Mouse (Mus musculus): ENCODE measurements around the gene Tcerg1l.
A peak's percentile ranks its signal among the peaks of the same experiment; 100 is the strongest.

Gene Tcerg1l

DNA sequence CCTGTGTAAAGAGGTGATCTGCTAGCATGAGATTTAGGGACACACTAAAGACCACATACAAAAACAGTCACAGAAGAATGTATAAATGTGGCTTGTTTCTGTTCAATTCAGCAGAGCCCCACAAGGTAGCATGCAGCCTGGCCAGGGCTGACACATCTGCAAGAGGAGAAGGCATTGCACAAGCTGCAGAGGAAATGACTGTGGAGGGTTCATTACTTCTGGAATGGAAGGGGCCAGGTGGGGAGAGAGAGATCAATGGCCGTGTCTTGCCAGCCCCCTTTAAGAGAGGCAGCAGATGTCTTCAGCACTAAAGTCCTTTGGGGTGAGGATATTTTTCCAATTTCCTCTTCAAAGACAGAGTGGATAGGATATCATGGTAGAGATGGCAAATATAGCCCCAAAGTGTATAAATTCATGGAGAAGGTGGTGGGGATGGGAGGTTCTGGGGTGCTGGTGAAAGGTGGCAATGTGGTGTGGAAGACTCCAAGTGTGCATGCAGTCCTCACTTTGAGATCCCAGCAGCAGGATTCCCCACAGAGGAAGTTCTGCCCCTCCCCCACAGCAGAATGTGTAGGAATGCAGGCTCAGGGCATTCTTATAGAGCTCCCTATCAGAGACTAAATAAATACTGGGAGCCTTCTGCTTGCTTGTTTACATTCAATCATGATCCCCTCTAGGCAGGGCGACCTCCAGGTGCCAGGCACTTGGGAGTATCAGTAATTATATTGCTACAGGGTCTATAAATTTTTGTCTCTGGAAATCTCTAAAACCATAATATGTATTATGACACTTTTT lies 40.7 kb downstream of the Tcerg1l start:
- no peak for DNase-seq

DNA sequence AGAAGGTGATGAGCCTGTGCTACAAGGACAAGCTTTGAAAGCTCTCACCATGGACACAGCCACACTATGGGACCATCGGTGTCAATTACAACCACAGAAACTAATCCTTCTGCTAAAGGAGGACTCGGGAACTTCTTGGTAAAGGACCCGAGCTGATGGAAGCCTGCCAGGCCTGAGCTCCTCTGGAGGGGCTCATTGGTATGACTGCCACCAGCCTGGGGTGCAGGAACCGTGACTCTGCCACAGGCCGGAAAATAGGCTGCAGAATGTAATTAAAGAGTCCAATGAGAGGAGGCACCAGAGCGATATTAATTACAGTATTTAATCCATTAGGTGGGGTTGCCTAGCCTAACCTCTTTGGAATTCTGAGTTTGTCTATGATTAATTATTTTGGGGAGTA lies 52.1 kb downstream of the Tcerg1l start:
- DNase-seq = no peak

DNA sequence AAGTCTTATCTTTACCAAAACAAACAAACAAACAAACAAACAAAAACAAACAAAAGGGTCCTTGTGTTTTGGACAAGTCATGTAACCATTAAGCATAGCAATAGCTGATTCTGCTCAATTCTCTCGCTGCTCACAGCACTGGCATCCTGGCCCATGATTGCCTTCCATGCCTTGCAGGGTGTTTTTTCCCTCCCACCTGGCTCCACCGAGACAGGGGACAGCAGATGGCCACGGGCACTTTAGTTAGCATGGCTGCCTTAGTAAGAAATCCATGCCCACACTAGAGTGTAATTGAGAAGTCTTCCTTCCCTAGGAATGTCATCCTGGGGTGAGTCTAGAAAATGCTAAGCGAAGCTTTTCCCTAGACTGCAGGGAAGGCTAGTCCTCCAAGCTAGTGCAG lies 59.1 kb downstream of the Tcerg1l start:
- DNase-seq = no peak

DNA sequence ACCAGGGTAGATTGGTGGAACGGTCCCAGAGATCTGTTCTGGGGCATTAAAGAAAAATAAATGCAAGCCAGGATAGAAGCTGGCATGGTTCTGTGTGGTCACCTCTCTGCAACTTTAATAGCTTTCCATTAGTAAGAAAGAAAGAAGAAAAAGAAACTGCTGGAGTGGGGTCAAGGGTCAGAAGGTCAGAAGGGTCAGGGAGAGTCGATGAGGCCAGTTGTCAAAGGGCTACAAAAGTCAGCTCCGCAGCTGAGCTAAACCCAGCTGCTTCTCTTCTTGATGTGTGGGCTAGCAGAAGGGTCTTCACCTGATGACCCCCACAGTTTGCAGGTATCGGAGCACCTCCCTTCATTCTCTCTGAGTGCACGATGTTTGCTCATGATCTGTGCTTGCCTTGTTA lies 59.6 kb downstream of the Tcerg1l start:
- DNase-seq = no peak

DNA sequence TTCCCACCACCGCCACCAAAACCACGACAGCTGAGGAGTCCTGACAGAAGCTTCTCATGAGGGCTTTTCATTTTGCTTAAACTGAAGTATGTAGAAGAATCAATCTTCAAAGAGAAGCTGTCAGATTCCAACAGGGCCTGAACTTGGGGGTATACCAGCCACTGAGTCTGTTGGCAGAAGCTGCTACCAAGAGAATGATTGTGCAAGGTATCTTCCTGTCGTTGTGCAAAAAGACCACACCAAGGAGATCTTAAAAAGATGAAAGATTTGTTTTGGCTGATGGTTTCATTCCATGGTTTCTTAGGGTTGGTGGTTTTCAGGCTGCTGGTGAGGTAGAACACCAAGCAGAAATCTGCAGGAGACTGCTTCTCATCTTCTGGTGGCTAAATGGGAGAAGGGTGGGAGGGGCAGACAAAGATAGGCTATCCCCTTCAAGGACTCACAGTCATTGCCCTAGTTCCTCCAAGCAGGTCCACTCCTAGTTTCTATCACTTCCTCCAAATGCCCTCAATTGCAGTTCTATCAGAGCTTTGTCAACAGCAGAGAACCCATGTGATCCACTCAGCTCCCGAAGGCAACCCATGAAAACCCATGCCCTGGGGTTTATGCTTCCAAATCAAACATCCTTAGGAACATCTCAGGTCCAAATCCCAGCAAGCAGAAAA lies 64.9 kb downstream of the Tcerg1l start:
- no peak for DNase-seq

DNA sequence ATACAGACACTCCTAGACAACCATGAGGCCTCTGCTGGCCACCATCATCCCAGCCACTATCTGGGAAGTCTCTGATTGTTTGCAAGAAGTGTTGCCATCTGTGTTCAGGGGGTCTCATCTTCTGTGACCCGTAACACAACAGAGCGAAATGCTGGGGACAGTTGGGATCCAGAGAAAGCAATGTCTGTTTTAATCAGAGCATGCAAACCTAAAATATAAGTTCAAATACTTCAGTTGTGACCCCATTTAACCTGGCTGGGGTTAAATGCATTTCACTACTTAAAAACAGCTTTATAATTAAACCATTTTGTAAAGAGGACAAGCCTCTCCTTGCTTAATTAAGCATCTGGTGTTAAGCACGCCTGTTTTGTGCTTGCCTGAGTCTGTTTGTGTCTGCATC lies 66.3 kb downstream of the Tcerg1l start:
- DNase-seq = no peak

DNA sequence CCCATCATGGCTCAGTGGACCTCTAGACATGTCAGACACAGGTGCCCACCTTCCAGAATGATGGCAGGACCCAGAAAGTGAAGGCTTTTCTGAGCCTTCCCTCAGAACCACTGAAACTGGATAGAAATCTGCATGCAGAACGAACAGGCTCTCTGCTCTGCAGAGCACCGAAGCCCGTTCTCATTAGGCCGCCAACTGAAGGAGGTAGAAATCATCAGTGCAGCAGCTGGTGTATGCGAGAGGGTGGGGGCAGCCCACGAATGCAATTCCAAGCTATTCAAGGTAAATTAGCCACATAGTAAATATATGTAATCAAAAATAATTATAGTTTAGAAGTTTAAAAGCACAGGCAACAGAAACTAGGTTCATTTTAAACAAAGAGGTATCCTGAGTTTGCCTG lies 68.9 kb downstream of the Tcerg1l start:
- DNase-seq = no peak

DNA sequence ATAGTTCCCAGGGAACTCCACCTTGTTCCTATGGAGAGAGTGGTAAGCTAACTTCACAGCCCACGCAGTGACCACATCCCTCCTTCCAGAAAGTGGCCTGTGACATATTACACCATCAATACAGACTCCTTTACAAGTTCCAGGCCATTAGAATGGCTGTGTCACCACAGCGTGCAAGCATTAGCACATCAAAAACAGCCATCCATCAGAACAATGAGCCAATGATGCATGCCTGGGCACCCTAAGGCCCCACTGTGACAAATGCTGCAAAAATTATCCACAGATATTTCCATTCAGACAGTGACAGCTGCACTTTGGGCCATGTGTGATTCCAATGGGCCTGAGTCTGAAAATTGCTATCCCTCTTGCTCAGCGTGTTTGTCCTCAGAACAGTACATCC lies 70.8 kb downstream of the Tcerg1l start:
- DNase-seq = no peak

DNA sequence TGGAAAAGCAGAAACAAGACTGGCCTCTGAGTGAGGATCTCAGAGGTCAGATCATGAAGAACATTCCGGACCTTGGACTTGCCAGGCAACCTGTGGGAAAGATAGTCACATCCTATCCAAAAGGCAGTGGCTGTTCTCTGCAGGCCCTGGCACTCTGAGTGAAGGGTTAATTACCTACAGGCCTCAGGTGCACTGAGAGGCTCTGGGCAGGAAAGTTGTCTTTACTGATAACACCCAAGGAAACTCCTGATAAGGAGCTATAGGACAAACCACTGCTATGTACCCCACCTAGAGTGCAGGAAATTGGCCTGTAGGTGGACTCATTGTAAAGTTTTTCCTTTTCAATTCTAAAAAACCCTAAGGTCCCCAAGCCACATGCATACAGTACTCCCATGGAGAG lies 83.8 kb downstream of the Tcerg1l start:
- DNase-seq = no peak

DNA sequence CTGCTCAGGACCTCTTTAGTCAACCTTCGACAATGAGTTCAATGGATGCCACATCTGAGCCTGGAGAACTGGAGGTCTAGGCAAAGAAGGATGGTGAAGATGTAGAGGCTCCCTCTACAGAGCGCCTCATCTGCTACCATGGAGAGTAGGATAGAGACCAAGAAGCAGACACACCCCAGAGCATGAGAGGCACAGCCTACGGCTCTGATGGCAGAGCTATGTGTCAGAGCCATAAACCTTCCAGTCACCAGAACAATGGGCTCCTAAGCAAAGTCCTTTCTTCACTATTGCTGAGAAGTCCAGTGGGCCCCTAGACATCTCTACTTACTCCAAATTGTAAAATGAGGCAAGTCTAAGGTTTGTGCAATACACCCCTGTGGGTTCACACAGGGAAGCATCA lies 91.4 kb downstream of the Tcerg1l start:
- DNase-seq = no peak

DNA sequence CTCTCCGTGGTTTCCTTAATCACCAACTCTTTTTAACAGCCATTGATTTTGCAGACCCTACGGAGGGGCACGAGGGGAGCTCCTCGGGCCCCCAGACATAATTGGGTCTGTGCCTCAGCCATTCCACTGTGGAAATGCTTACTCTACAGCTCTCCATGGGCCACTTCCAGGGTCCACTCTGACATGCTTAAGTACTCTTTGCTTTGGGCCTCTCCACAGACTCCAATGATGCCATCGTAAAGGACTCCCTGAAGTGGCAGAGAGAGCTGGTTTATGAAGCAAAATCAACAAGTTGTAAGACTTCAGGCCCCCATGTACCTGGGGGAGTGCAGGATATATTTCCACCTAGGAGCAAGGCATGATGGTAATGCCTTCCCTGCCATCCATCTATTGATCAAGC lies 112.7 kb downstream of the Tcerg1l start:
- DNase-seq = no peak

DNA sequence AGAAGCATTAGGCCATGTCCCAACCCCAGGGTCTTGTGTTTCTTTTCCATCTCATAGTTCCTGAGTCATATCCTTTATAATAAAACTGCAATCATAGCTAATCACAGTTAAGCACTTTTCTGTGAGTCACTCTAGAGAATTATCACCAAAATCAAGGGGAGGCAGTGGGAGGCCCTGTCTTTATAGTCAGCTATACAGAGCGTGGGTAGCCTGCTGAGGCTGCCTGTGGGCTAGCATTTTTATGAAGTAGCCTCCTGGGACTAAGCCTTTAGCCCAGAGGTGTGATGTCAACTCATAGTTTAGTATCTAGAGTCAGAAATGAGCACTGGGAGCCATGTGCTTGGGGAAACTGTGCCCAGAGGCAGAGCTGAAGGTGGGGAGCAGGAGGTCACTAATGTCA lies 122.3 kb downstream of the Tcerg1l start:
- DNase-seq = no peak

DNA sequence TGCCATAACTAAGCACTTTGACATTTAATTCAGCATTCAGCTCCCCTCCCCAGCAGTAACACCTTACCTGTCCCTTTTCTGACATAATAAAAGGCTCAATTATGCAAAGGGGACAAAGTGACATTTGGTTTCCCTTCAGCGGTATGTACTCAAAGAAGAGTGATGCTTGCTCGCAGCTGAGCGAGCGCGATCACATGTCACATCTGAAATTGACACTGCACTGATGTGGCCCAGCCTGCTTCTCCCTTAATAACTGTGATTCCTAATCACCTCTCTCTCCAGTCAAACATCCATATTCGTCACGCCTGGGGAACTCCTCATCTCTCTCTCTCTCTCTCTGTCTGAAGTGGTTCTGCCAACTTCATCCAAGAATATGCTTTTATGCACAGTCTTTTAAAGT lies 126.2 kb downstream of the Tcerg1l start:
- no peak for DNase-seq

DNA sequence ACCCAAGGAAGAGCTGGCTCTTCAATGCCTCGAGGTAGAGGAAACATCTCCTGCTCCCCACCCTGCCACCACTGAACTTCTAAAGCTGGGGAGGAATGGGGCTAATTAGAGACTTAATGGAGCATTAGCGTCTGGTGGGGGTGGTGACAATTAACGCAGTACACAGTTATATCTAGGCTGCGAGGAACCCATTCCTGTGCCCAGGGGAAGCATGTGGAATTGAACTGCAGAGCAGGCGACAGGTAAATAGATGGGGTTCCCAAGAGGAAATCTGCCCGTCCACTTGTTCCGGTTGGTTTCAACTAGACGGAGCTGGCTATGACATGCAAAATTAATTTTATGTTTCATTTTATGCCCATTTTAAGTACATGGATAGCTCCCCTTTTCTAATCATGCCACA lies 128.1 kb downstream of the Tcerg1l start:
- DNase-seq = no peak

DNA sequence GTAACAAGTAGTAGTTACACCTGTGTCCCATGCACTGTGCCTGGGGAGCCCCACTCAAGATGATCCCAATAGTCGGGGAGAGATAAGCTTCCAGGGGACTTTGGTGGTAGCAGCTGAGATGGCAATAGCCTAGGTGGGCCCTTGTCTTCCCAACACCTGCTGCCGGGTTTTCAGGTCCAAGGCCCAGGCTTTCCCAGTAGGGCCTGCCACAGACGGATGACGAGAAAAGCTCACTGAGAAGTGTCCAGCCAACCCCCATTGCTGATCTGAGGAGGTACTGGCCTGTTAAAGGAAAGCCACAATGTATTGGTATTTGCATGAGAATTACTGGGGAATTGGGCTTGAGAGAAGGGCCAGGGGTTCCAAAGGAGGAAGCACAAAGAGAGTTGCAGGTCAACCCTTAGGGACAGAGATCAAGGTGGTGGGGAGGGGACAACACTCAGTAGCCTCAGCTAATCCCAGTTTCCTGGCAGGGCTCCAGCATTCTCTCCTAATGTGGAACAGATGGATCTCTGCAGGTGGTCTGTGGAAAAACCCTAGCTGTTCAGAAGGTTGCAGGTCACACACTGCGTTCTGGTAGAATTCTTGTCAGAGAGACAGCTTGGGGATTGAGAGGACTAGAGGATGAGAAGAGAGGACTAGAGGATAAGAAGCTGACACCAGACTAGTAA lies 129.4 kb downstream of the Tcerg1l start:
- DNase-seq = peak in 1 of 2 experiments; percentile 17

DNA sequence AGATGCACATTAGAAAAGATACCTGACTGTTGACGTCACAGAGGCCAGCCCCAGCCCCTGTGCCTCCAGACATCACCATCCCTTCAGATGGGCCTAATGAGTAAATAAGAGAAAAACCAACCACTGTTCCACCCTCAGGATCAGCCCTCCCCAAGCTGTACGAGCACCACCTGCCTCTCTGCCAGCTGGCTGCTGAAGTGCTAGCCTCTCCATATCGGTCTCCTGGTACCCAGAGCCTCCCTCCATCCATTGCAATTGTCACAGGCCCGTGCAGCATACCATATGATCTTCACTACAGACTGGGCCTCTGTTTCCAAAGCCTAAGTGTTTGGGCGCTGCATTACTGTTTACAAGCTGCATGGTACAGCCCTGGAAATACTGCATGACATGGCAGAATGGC lies 148.9 kb downstream of the Tcerg1l start:
- no peak for DNase-seq

DNA sequence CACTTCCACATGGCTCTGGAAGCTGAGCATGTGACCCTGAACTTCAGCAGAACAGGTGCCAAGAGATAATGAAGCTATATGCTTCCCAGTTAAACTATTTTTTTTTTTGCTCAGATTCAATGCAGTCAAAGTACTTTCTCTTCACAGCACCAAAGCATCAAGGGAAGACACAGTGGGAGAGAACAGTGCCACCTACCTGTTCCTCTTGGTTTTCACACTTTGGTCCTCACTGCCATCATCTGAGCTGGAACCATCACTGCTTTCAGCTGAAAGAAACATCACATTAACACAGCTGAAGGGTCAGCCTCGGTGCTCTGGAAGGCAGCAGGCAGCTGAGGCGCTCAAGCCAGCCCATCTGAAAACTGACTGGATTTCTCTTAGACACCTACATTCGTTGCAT lies 149.4 kb downstream of the Tcerg1l start:
- DNase-seq = no peak

DNA sequence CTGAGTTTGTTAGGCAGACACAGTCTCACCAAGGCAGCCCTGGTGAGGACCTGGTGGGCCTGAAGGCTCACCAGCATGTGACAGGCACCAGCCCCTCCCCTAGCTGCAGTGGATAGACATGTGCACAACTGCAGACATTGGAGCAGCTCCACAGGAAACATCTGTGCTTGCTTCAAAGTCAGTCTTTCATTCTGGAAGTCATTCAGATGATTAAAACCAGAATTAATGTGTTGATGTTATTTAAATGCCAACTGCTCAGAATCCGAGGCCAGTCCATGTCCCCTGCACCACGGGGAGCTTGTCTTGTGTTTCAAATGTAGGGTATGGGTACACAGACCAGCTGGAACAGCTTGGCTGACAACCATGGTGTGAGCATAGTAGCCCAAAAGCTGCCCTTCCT lies 150.8 kb downstream of the Tcerg1l start:
- no peak for DNase-seq

DNA sequence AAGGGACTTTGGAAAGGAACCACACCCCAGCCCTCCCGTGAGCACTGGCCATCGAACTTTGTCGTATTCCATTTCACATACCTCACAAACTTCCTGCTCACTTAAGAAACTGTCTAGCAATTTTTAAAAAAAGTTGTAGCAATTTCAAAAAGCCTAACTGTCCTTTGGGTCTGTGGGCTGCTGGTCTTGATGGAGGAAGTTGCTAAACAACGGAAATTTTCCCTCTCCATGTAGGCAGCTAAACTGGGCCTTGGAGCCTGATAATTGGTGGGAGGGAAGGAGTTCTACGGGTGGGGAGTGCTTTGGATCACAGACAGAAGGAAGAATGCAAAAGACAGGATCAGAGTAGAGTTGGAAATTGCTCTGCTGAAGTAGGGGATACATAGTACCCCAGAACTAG lies 155.3 kb downstream of the Tcerg1l start:
- no peak for DNase-seq

DNA sequence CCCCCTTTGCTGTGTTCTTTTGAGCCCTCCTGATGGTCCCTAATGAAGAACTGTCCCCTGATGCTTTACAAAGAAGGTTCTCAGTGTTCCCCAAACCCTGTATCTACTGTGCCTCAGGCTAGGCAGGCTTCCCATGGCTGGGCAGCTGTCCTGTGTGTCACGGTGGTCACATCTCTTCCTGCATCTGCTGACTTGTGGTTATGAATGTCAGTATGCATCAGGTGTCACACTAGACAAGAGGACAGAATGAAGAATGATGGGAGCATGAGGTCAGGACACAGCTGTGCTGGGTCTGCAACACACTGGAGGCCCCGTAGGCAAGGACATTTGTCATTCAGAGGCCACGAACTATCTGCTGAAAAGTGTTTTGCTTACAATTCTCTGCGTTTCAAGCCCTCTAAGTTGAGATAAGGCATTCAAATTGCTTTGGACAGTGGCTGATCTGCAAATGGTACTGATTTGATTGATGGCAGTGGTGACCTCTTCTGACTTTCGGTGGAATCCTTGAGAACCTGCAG lies 159.8 kb downstream of the Tcerg1l start:
- DNase-seq = no peak

DNA sequence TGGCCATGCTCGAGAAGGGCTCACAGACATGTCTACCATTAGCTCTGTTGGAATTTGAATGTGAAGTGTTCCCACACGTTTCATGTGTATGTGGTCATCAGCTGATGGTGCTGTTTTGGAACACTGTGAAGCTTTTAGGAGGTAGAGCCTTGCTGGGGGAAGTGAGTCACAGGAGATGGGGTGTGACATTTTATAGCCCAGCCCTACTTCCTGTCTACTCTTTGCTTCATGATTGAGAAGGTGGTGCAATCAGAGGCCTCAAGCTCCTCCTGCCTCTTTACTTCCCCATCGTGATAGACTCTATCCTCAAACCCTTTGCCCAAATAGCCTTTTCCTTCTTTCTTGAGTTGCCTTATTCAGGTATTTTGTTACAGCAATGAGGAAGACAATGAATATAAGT lies 173.3 kb downstream of the Tcerg1l start:
- no peak for DNase-seq

DNA sequence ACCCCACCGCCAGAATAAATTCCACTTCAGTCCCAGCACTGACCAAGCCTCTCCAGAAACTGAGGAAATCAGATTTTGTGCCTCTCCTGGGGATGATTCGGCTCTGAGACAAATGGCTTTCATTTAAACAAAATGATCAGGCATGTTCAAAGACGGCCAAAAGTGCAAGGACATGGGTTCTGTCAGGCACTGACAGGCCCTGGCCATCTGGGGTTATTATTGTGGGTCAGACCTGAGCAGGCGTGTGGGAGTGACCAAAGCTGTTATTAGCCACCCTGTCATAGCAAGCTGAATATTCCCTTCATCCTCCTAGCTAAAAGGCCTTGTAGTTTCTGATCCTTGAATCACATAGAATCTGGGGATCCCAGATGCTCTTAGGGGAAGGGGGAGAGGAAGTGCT lies 174.6 kb downstream of the Tcerg1l start:
- DNase-seq = no peak

DNA sequence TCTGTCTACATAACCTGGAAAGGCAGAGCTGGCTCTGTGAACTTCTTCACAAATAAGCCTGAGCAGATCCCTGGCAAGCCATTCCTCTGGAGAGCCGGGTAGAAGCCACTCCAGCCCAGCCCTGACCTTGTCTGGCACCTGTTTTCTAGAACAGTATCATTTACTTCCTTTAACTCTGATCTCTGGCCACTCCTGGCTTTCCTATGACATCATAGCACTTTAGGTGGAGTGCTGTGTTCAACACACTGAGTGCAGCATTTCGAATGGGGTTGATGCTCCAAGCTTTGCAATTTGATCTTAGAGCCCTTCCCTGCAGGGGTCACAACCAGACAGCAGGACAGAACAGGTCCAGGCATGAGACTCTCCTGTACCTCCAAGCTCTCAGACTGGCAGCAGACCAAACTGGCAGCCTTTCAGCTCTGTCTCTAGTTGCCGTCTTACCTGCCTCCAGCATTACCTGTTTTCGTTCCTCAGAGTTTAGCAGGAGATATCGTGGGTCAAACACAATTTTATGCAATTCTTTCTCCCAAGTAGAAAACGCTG lies 179.9 kb downstream of the Tcerg1l start:
- peak; percentile 14 to 18 for DNase-seq

Data from kidney, adult 8-10 months (tissue).